Mouse (Mus musculus) CH12.LX (cell line): Measurements from ENCODE around the gene Commd9.

Experiments
- CHD1 ChIP-seq: IDR thresholded peaks from 2 replicates; pipeline ENCODE4 v1.6.1; 2012; ENCODE audit warnings: low read depth, low read length, improper control_type of control experiment, inconsistent platforms
- CTCF ChIP-seq, 2 experiments: IDR thresholded peaks in 1 of 2; conservative IDR thresholded peaks in 1 of 2; 2 replicates each; pipeline ENCODE4 v1.5.1; 2011 to 2012; ENCODE audit warnings: low read depth in 2 of 2, low read length in 2 of 2, improper control_type of control experiment in 1 of 2, inconsistent platforms in 1 of 2, mild to moderate bottlenecking in 1 of 2, moderate library complexity in 1 of 2
- HCFC1 ChIP-seq: IDR thresholded peaks from 2 replicates; pipeline ENCODE4 v1.6.1; 2012; ENCODE audit warnings: low read depth, mild to moderate bottlenecking, inconsistent platforms, low read length, improper control_type of control experiment
- MEF2A ChIP-seq: IDR thresholded peaks from 2 replicates; pipeline ENCODE4 v1.6.1; 2014; ENCODE audit warnings: low read depth, mild to moderate bottlenecking, inconsistent platforms, low read length, improper control_type of control experiment, borderline replicate concordance
- NELFE ChIP-seq: IDR thresholded peaks from 2 replicates; pipeline ENCODE4 v1.6.1; 2011; ENCODE audit warnings: low read depth, low read length, improper control_type of control experiment
- POLR2A ChIP-seq: IDR thresholded peaks from 2 replicates; pipeline ENCODE4 v1.6.1; 2011; ENCODE audit warnings: low read depth, mild to moderate bottlenecking, improper control_type of control experiment, low read length
- RCOR1 ChIP-seq: conservative IDR thresholded peaks from 2 replicates; pipeline ENCODE4 v1.6.1; 2012; ENCODE audit warnings: low read depth, mild to moderate bottlenecking, inconsistent platforms, low read length, improper control_type of control experiment

DNA sequence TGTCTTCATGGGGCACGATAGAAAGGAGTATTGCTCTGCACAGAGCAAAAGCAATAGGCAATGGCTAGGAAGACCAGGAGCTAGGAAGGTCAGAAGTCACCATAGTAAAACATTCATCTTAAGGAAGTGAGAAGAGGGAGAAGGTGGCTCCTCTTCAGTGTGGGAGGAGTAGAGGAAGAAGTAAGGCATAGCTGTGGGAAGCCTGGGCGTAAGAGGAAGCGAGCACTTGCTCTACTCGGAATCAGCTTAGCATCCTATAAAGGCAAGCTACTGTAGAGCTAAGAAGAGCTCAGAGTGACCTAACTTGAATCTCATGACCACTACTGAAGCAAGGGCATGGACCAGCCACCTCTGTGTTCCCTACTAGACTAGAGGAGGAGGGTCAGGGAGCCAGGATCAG is 36.3 kb downstream of the Commd9 start:
- no peak for TF ChIP-seq MEF2A
- no peak for TF ChIP-seq CHD1
- TF ChIP-seq RCOR1 = no peak
- no peak for TF ChIP-seq HCFC1
- TF ChIP-seq CTCF (conservative IDR thresholded peaks at IDR 0.05 in 1 of 2, IDR thresholded peaks at IDR 0.05 in 1 of 2; ENCODE audit: low read depth in 2 of 2, low read length in 2 of 2) = no peak
- no peak for TF ChIP-seq POLR2A
- no peak for TF ChIP-seq NELFE
